Mouse (Mus musculus): ENCODE measurements at regions not wholly inside any gene's neighbourhood (a gene's known extent, or its start where the extent isn't known, plus 50 kb on each side); places are given as distances from the start of the nearest gene placed in this dataset.
A peak's percentile ranks its signal among the peaks of the same experiment; 100 is the strongest.

DNA sequence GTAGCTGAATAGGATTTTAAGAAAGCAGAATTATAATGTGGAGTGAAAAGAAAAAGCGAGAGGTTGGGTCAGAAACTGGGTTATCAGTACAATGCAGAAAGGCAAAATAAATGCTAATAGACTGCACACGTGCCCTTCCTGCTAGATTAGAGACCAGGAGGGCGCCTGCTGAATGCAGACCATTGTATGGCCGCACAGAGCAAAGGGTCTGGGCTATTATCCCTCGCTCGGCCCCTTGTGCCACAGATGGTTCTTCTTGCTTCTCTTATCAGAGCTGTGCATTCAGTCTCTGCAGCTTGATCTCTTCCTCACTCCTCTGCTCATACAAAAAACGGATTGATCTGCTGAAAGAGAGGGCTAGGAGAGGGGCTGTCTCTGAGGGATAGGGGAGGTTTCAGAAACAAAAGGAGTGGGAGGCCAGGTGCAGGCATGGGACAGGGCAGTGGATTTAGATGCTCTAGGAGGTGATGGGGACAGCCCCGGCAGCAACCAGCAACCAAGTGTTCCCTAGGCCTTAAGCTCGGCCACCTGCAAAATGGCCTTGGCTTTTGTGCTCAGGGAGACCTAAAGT lies 225.7 kb upstream of the Klhl29 start:
- intact Hi-C loops (cut with DNase I) = no loop called here
- WGBS = 49% methylated on average over 9 of the region's 9 CpGs

DNA sequence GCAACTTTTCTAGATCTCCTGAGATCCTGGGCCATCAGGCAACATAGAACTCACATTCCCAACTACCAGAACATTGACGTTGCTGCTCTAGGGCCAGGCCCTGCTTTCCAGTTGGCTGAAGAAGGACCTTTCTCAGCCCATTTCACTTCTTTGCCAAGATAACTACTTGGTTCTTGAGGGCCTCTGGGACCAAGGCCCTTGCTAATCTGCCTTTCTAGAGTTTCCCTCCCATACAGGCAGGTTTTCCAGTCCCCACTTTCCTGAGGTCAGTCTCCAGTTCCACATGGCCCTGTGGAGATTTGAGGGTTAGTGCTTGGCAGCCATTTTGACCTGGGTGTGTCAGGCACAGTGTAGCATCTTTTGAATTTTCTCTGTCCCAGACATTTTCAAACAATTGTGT lies 223.9 kb upstream of the Klhl29 start:
- intact Hi-C loops (cut with DNase I) = no loop called here
- no peaks in the 10 kb centered on the region for H3K27me3 ChIP-seq (ENCODE audit: control insufficient read depth, insufficient read depth, low read length)
- peak in 1 of 2 experiments; percentile 9 for DNase-seq
- H3K27ac ChIP-seq = no peak overlapping the region
- no peaks in the 10 kb centered on the region for H3K79me2 ChIP-seq (replicated peaks; ENCODE audit: control insufficient read depth, insufficient read depth, low read length)
- TF ChIP-seq CTCF (IDR thresholded peaks at IDR 0.05) (no peak), EP300 (IDR thresholded peaks at IDR 0.05; ENCODE audit: insufficient read depth, low read depth, low read length) (no peak), POLR2A (IDR thresholded peaks at IDR 0.05; ENCODE audit: insufficient read depth, low read depth, low read length) (no peak)
- H3K36me3 ChIP-seq (ENCODE audit: control insufficient read depth, insufficient read depth, low read length) = no peaks in the 10 kb centered on the region
- WGBS = 73% methylated on average over 1 of the region's 1 CpGs
- no peak overlapping the region for H3K4me3 ChIP-seq
- no peaks in the 10 kb centered on the region for H3K4me1 ChIP-seq (ENCODE audit: control insufficient read depth, insufficient read depth, low read length)
- H3K9ac ChIP-seq (ENCODE audit: low read depth, low read length) = no peak overlapping the region

More for the DNA sequence above, 225.7 kb upstream of the Klhl29 start:
- Histone ChIP-seq H3K79me2 (replicated peaks; ENCODE audit: control insufficient read depth, insufficient read depth, low read length) (no peaks in the 10 kb centered on the region), H3K36me3 (ENCODE audit: control insufficient read depth, insufficient read depth, low read length) (no peaks in the 10 kb centered on the region), H3K9ac (ENCODE audit: low read depth, low read length) (no peak overlapping the region), H3K4me1 (ENCODE audit: control insufficient read depth, insufficient read depth, low read length) (no peaks in the 10 kb centered on the region), H3K4me3 (no peak overlapping the region), H3K27ac (no peak overlapping the region), H3K27me3 (ENCODE audit: control insufficient read depth, insufficient read depth, low read length) (no peaks in the 10 kb centered on the region)
- DNase-seq = no peak
- no peak for TF ChIP-seq CTCF (IDR thresholded peaks at IDR 0.05)
- TF ChIP-seq POLR2A (IDR thresholded peaks at IDR 0.05; ENCODE audit: insufficient read depth, low read depth, low read length) = no peak

DNA sequence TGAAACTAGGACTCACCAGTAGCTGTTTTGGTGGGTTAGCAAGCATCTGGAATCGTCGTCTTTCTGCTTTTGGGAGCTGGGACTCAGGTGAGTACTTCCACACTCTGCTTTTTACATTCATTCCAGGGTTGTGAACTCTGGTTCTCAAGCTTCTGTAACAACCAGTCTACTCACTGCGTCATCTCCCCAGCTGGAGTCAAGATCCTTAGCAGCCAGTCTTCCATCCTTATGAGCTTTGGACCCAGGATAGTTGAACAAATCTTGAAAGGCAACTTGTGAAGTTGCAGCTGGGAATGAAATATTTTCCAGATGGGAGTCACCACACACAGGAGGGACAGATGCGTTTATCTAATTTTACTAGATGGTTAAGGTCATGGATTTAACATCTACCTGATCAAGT lies 223.5 kb upstream of the Klhl29 start:
- H3K4me3 ChIP-seq = no peak overlapping the region
- WGBS = 83% methylated on average over 4 of the region's 4 CpGs

DNA sequence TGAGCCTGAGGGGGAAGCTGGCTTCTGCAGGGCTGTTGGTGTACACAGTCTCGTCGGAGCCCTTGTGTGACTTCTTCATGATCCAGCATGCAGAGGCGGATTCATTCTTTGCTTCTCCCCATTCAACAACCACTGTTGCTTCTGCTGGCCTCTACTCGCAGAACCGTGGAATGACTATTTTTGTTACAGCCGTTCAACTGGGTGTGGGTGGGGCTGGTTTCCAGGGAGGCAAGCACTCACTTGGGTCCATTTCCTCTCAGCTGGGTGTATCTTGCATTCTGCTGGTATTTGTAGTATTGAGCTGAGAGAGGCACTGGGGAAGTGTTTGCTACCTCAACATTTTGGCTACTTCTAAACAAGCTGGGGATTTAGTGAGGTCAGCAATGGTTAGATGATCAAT lies 197.3 kb upstream of the Klhl29 start:
- Histone ChIP-seq H3K4me3 (no peak overlapping the region), H3K4me1 (ENCODE audit: control insufficient read depth, insufficient read depth, low read length) (no peaks in the 10 kb centered on the region), H3K79me2 (replicated peaks; ENCODE audit: control insufficient read depth, insufficient read depth, low read length) (no peaks in the 10 kb centered on the region), H3K9ac (ENCODE audit: low read depth, low read length) (no peak overlapping the region), H3K27me3 (ENCODE audit: control insufficient read depth, insufficient read depth, low read length) (no peaks in the 10 kb centered on the region), H3K27ac (no peak overlapping the region), H3K36me3 (ENCODE audit: control insufficient read depth, insufficient read depth, low read length) (no peaks in the 10 kb centered on the region)
- no peak for DNase-seq
- WGBS = 45% methylated on average over 6 of the region's 6 CpGs
- no peak for TF ChIP-seq POLR2A (IDR thresholded peaks at IDR 0.05; ENCODE audit: insufficient read depth, low read depth, low read length)
- TF ChIP-seq EP300 (IDR thresholded peaks at IDR 0.05; ENCODE audit: insufficient read depth, low read depth, low read length) = no peak
- no peak for TF ChIP-seq CTCF (IDR thresholded peaks at IDR 0.05)
- intact Hi-C loops (cut with DNase I) = no loop called here

More for the DNA sequence above, 223.5 kb upstream of the Klhl29 start:
- no peak for DNase-seq
- no peak for TF ChIP-seq POLR2A (IDR thresholded peaks at IDR 0.05; ENCODE audit: insufficient read depth, low read depth, low read length)
- TF ChIP-seq CTCF (IDR thresholded peaks at IDR 0.05) = no peak
- TF ChIP-seq EP300 (IDR thresholded peaks at IDR 0.05; ENCODE audit: insufficient read depth, low read depth, low read length) = no peak
- H3K27me3 ChIP-seq (ENCODE audit: control insufficient read depth, insufficient read depth, low read length) = no peaks in the 10 kb centered on the region
- no peak overlapping the region for H3K27ac ChIP-seq
- intact Hi-C loops (cut with DNase I) = no loop called here
- H3K36me3 ChIP-seq (ENCODE audit: control insufficient read depth, insufficient read depth, low read length) = no peaks in the 10 kb centered on the region
- H3K4me1 ChIP-seq (ENCODE audit: control insufficient read depth, insufficient read depth, low read length) = no peaks in the 10 kb centered on the region
- H3K9ac ChIP-seq (ENCODE audit: low read depth, low read length) = no peak overlapping the region
- no peaks in the 10 kb centered on the region for H3K79me2 ChIP-seq (replicated peaks; ENCODE audit: control insufficient read depth, insufficient read depth, low read length)

DNA sequence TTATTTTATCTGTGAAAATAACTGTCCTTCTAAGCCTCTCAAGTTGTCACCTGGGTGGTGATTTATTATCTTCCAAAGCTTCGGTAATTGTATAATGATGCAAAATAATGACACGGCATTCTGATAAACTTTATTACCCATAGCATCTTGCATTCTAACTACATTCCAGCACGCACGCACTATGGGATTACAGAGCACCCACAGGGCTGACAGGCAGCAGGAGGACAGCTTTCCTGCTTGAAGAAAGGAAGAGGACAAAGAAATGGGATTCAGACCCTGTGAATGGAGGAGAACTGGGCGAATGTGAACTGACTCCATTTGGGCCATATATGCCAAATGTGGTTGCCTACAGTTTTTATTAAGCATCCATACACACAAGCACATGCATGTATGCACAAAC lies 193.5 kb upstream of the Klhl29 start:
- Histone ChIP-seq H3K4me3 (no peak overlapping the region), H3K79me2 (replicated peaks; ENCODE audit: control insufficient read depth, insufficient read depth, low read length) (no peaks in the 10 kb centered on the region), H3K27ac (no peak overlapping the region), H3K4me1 (ENCODE audit: control insufficient read depth, insufficient read depth, low read length) (no peaks in the 10 kb centered on the region), H3K36me3 (ENCODE audit: control insufficient read depth, insufficient read depth, low read length) (no peaks in the 10 kb centered on the region), H3K9ac (ENCODE audit: low read depth, low read length) (no peak overlapping the region), H3K27me3 (ENCODE audit: control insufficient read depth, insufficient read depth, low read length) (no peaks in the 10 kb centered on the region)
- TF ChIP-seq EP300 (IDR thresholded peaks at IDR 0.05; ENCODE audit: insufficient read depth, low read depth, low read length) (no peak), POLR2A (IDR thresholded peaks at IDR 0.05; ENCODE audit: insufficient read depth, low read depth, low read length) (no peak), CTCF (IDR thresholded peaks at IDR 0.05) (no peak)
- 77% methylated on average over 5 of the region's 5 CpGs for WGBS
- DNase-seq = no peak
- intact Hi-C loops (cut with DNase I) = no loop called here

DNA sequence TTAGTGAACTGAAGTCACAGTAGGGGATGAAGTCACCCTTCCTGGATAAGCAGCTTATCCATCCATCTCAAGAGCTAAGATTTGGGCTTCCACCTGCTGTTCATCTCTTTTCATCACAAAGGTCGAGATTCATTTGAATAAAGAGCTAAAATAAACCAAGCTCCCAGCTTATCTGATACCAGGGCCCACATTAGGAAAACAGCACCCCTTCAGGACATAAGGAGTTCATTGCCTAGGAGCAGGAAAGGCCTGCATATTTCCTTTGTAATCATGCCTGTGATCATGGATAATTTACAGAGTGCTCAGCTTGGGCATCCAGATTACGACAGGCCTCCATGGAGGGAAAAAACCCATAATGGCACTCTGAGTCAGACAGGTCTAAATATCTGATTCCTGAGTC lies 190.7 kb upstream of the Klhl29 start:
- DNase-seq = no peak
- intact Hi-C loops (cut with DNase I) = no loop called here
- H3K4me1 ChIP-seq (ENCODE audit: control insufficient read depth, insufficient read depth, low read length) = no peaks in the 10 kb centered on the region
- no peak overlapping the region for H3K9ac ChIP-seq (ENCODE audit: low read depth, low read length)
- no peaks in the 10 kb centered on the region for H3K36me3 ChIP-seq (ENCODE audit: control insufficient read depth, insufficient read depth, low read length)
- H3K27ac ChIP-seq = no peak overlapping the region
- H3K4me3 ChIP-seq = no peak overlapping the region
- no peaks in the 10 kb centered on the region for H3K27me3 ChIP-seq (ENCODE audit: control insufficient read depth, insufficient read depth, low read length)
- WGBS = 22% methylated on average over 2 of the region's 2 CpGs
- TF ChIP-seq POLR2A (IDR thresholded peaks at IDR 0.05; ENCODE audit: insufficient read depth, low read depth, low read length) (no peak), EP300 (IDR thresholded peaks at IDR 0.05; ENCODE audit: insufficient read depth, low read depth, low read length) (no peak), CTCF (IDR thresholded peaks at IDR 0.05) (no peak)
- H3K79me2 ChIP-seq (replicated peaks; ENCODE audit: control insufficient read depth, insufficient read depth, low read length) = no peaks in the 10 kb centered on the region

Data from heart, adult 2 months (tissue).